Mouse (Mus musculus): ENCODE data around the gene Orc2.

GRCm38 (mm10) chr1:58465042-58465441, 39.9 kb downstream of the Orc2 start:
- TF ChIP-seq CTCF (IDR thresholded peaks at IDR 0.05 in 2 of 3, conservative IDR thresholded peaks at IDR 0.05 in 1 of 3; ENCODE audit: control insufficient read depth in 1 of 3, insufficient read depth in 1 of 3, low read depth in 2 of 3, low read length in 3 of 3, poor library complexity in 1 of 3, severe bottlenecking in 1 of 3) (no peak), TAL1 (IDR thresholded peaks at IDR 0.05; ENCODE audit: low read length) (no peak), EP300 (IDR thresholded peaks at IDR 0.05; ENCODE audit: low read depth in 1 of 2, low read length in 2 of 2) (no peak), HCFC1 (IDR thresholded peaks at IDR 0.05; ENCODE audit: low read depth, low read length) (no peak)

Data from MEL (cell line).